Mouse (Mus musculus): ENCODE results near the gene Gpr161. TPM values are rescaled to one million over a fixed set of nuclear protein-coding genes. Genes with fewer than 3 reads are reported as not detected.

The Gpr161 gene
- 10 to 100 TPM; 12.7 to 14.3 TPM for total RNA-seq (2021)

GRCm38 (mm10) chr1:165295489-165295888, at the start of gene Gpr161:
Gene Gpr161, plus strand, starts transcription at chr1:165295789.
- intact Hi-C loops (cut with DNase I), result no loop called here
- no peak for DNase-seq (ENCODE audit: extremely low spot score in 1 of 2, low spot score in 2 of 2)

- DNase-seq (ENCODE audit: extremely low spot score in 1 of 2, low spot score in 2 of 2), result no peak
- intact Hi-C loops (cut with DNase I), result no loop called here
These were observed 49.0 kb upstream of the Gpr161 start for GRCm38 (mm10) chr1:165246587-165246986.

- intact Hi-C loops (cut with DNase I), result no loop called here
- no peak for DNase-seq (ENCODE audit: extremely low spot score in 1 of 2, low spot score in 2 of 2)
These were observed 48.5 kb upstream of the Gpr161 start for GRCm38 (mm10) chr1:165247085-165247484.

GRCm38 (mm10) chr1:165247788-165248187, 47.8 kb upstream of the Gpr161 start:
- no peak for DNase-seq (ENCODE audit: extremely low spot score in 1 of 2, low spot score in 2 of 2)
- intact Hi-C loops (cut with DNase I), result no loop called here

- intact Hi-C loops (cut with DNase I), result no loop called here
These were observed 46.7 kb upstream of the Gpr161 start for GRCm38 (mm10) chr1:165248842-165249241.

GRCm38 (mm10) chr1:165250546-165250945, 45.0 kb upstream of the Gpr161 start:
- intact Hi-C loops (cut with DNase I), result no loop called here
- DNase-seq (ENCODE audit: extremely low spot score in 1 of 2, low spot score in 2 of 2), result no peak

More at GRCm38 (mm10) chr1:165248842-165249241, 46.7 kb upstream of the Gpr161 start:
- DNase-seq (ENCODE audit: extremely low spot score in 1 of 2, low spot score in 2 of 2), result no peak

- intact Hi-C loops (cut with DNase I), result loop anchor here (2.0 kb wide), 1 partner anchor 69 kb away; no protein-coding TSS in a partner anchor
- peak in 1 of 2 experiments; percentile 47 for DNase-seq (ENCODE audit: extremely low spot score in 1 of 2, low spot score in 2 of 2)
These were observed 43.4 kb upstream of the Gpr161 start for GRCm38 (mm10) chr1:165252027-165252671.

GRCm38 (mm10) chr1:165274946-165275345, 20.6 kb upstream of the Gpr161 start:
- no peak for DNase-seq (ENCODE audit: extremely low spot score in 1 of 2, low spot score in 2 of 2)

GRCm38 (mm10) chr1:165280741-165281140, 14.8 kb upstream of the Gpr161 start:
- intact Hi-C loops (cut with DNase I), result no loop called here
- no peak for DNase-seq (ENCODE audit: extremely low spot score in 1 of 2, low spot score in 2 of 2)

More at GRCm38 (mm10) chr1:165274946-165275345, 20.6 kb upstream of the Gpr161 start:
- intact Hi-C loops (cut with DNase I), result no loop called here

- peak in 1 of 2 experiments; percentile 70 for DNase-seq (ENCODE audit: extremely low spot score in 1 of 2, low spot score in 2 of 2)
- intact Hi-C loops (cut with DNase I), result loop anchor here (2.0 kb wide), 1 partner anchor 45 kb away; the partner anchor contains the start of gene Tiprl
These were observed 14.0 kb upstream of the Gpr161 start for GRCm38 (mm10) chr1:165281351-165282221.

GRCm38 (mm10) chr1:165282222-165282966, 13.2 kb upstream of the Gpr161 start:
- intact Hi-C loops (cut with DNase I), result loop anchor here (2.0 kb wide), 1 partner anchor 46 kb away; the partner anchor contains the start of gene Tiprl
- DNase-seq (ENCODE audit: extremely low spot score in 1 of 2, low spot score in 2 of 2), result peak in 1 of 2 experiments; percentile 31

GRCm38 (mm10) chr1:165282967-165283345, 12.6 kb upstream of the Gpr161 start:
- no peak for DNase-seq (ENCODE audit: extremely low spot score in 1 of 2, low spot score in 2 of 2)
- intact Hi-C loops (cut with DNase I), result loop anchor here (2.0 kb wide), 1 partner anchor 46 kb away; the partner anchor contains the start of gene Tiprl

- DNase-seq (ENCODE audit: extremely low spot score in 1 of 2, low spot score in 2 of 2), result no peak
- intact Hi-C loops (cut with DNase I), result no loop called here
These were observed 11.5 kb upstream of the Gpr161 start for GRCm38 (mm10) chr1:165284096-165284495.

- no peak for DNase-seq (ENCODE audit: extremely low spot score in 1 of 2, low spot score in 2 of 2)
- intact Hi-C loops (cut with DNase I), result no loop called here
These were observed 7.4 kb upstream of the Gpr161 start for GRCm38 (mm10) chr1:165288165-165288564.

- intact Hi-C loops (cut with DNase I), result no loop called here
- no peak for DNase-seq (ENCODE audit: extremely low spot score in 1 of 2, low spot score in 2 of 2)
These were observed 5.8 kb upstream of the Gpr161 start for GRCm38 (mm10) chr1:165289831-165290230.

GRCm38 (mm10) chr1:165291606-165292005, 4.0 kb upstream of the Gpr161 start:
- intact Hi-C loops (cut with DNase I), result no loop called here
- DNase-seq (ENCODE audit: extremely low spot score in 1 of 2, low spot score in 2 of 2), result no peak

- intact Hi-C loops (cut with DNase I), result no loop called here
- no peak for DNase-seq (ENCODE audit: extremely low spot score in 1 of 2, low spot score in 2 of 2)
These were observed 5.5 kb downstream of the Gpr161 start for GRCm38 (mm10) chr1:165301108-165301507.

GRCm38 (mm10) chr1:165301567-165301966, 6.0 kb downstream of the Gpr161 start:
- no peak for DNase-seq (ENCODE audit: extremely low spot score in 1 of 2, low spot score in 2 of 2)
- intact Hi-C loops (cut with DNase I), result no loop called here

Data from left cerebral cortex, postnatal 10 days (tissue).